Mouse (Mus musculus) olfactory bulb, adult 2 months (tissue): Measurements from ENCODE around the gene Src.

Experiments
- CTCF ChIP-seq: fragments of 200-500 bp; IDR thresholded peaks from 2 replicates; pipeline ENCODE4 v1.5.1; 2012; ENCODE audit warnings: low read depth, mild to moderate bottlenecking, low read length, moderate library complexity; ENCODE audit not compliant: insufficient read depth
- POLR2A ChIP-seq: fragments of 200-500 bp; IDR thresholded peaks from 2 replicates; pipeline ENCODE4 v1.6.1; 2012; ENCODE audit warnings: mild to moderate bottlenecking, low read depth, low read length, moderate library complexity; ENCODE audit not compliant: insufficient read depth

DNA sequence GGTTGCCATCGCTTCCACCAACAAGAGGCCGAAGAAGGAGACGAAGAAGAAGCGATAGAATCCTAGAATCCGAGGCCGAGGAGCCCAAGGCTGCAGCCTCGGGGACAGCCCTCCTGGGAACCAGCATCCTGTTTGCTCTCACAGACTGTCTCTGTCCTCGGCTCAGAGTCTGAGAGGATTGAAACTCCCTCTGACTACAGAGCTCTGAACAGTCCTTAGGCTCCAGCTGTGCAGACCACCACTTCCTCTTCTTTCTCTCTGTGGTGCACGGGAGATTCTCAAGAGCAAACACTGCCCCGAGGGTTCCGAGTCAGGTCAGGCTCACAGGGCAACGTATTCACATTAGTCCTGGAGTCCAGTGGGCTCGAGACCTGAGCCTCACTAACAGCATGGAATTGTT lies 22.3 kb upstream of the Src start:
- TF ChIP-seq POLR2A (no peak), CTCF (no peak)
